Mouse (Mus musculus): ENCODE measurements around the gene Alox5ap.

- TF ChIP-seq CTCF (IDR thresholded peaks at IDR 0.05; ENCODE audit: low read depth): no peak
- peak; percentile 66 for TF ChIP-seq EP300 (IDR thresholded peaks at IDR 0.05; ENCODE audit: low read depth)
These were observed 45.1 kb upstream of the Alox5ap start for GRCm38 (mm10) chr5:149219493-149219892.

Data from liver, postnatal 0 days (tissue).